Mouse (Mus musculus) liver (tissue): Measurements from ENCODE around the gene Celf2.
"Not testable (repeated sequence)": the region's sequence is repeated elsewhere in the genome, so short reads cannot be mapped to it uniquely, and the experiment has no call there.

Experiments used
- DNase-seq: peaks from one replicate; pipeline ENCODE4 v3.0.0-alpha.2; 2020; ENCODE audit warnings: mixed read lengths

The Celf2 gene

GRCm38 (mm10) chr2:6575316-6575715 is 934.0 kb downstream of the Celf2 start:
- DNase-seq: not testable (repeated sequence)

- DNase-seq: no peak
Observed at GRCm38 (mm10) chr2:6573640-6574039, 935.7 kb downstream of the Celf2 start.

DNA sequence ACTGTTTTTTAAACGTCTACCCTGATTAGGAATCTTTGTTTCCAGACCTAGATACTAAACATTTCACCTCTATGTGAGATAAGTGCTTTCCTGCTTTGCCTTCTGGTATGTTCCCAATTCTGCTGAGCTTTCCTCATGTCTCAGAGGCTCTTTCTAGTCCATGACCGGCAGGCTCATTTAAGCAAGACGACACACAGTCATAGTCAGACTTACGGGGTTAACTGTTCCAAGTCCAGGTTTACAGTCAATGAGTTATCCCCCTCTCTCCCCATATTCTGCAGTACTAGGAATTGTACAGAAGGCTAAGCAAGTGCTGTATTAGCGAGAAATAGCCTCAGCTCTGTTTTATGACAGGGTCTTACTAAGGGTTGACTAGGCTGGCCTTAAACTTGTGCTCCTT is 936.4 kb downstream of the Celf2 start:
- no peak for DNase-seq

DNA sequence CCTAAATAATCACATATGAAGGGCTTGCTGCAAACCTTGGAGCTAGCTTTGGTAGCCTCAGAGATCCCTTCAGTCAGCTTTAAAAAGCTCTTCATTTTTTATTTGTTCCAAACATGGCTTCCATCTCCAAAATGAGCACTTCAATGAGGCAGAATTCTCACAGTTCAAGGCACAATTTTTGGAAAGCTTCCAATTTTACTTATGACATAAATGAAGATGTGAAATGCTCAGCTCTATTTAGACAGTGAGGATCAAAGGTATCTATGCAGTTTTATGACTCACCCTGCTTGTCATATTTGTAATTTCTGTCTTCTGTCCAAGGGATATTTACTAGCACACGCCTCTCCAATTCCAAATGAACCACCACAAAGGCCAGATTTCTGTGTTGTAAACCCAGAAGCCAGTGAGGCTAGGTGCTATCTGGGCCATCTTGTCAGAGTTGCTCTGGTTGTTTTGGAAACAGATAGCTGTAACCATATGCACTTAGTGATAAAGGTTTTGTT is 940.3 kb downstream of the Celf2 start:
- no peak for DNase-seq

GRCm38 (mm10) chr2:6565175-6565574 is 944.2 kb downstream of the Celf2 start:
- DNase-seq: no peak

DNA sequence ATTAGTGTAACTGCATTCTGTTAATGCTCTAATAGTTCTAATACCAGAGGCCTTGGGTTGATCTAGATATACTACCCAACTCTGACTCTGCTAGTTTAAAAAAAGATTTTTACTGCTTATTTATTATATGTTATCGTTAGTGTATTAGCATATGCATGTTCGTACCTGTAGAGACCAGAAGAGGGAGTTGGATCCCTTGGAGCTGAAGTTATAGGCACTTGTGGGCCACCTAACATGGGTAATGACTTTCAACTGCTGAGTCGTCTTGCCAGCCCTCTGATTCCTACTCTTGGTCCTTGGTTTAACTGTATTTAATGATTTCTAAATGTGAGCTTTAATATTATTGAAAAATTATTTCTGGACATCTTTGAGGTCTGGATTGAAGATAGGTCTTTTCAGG is 948.0 kb downstream of the Celf2 start:
- DNase-seq: no peak

- DNase-seq: no peak
Observed at GRCm38 (mm10) chr2:6560802-6561201, 948.6 kb downstream of the Celf2 start.

GRCm38 (mm10) chr2:6559581-6559980 is 949.8 kb downstream of the Celf2 start:
- DNase-seq: no peak

GRCm38 (mm10) chr2:6558303-6559254 is 950.8 kb downstream of the Celf2 start:
- DNase-seq: no peak

GRCm38 (mm10) chr2:6557749-6558148 is 951.6 kb downstream of the Celf2 start:
- no peak for DNase-seq

DNA sequence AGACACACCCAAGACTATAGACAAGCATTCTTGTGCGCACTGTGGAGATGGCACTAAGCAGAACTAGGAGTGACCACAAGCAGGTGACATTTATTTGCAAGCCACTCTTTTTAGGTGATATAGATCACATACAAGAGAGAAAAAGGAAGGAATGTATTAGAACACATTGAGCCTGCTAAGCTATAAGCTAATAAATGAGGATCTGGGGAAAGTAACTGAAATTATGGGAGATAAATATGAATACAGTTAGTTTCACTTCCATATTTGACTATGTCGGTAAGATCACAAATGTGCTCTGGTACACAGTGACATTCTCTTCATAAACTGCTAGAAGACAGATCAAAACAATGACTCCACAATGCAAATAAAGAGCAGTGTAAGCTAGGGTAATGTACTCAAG is 952.5 kb downstream of the Celf2 start:
- DNase-seq: no peak

GRCm38 (mm10) chr2:6553656-6554055 is 955.7 kb downstream of the Celf2 start:
- no peak for DNase-seq

- DNase-seq: no peak
Observed at GRCm38 (mm10) chr2:6549251-6549650, 960.1 kb downstream of the Celf2 start.

- DNase-seq: no peak
Observed at GRCm38 (mm10) chr2:6547139-6547664, 962.2 kb downstream of the Celf2 start.

DNA sequence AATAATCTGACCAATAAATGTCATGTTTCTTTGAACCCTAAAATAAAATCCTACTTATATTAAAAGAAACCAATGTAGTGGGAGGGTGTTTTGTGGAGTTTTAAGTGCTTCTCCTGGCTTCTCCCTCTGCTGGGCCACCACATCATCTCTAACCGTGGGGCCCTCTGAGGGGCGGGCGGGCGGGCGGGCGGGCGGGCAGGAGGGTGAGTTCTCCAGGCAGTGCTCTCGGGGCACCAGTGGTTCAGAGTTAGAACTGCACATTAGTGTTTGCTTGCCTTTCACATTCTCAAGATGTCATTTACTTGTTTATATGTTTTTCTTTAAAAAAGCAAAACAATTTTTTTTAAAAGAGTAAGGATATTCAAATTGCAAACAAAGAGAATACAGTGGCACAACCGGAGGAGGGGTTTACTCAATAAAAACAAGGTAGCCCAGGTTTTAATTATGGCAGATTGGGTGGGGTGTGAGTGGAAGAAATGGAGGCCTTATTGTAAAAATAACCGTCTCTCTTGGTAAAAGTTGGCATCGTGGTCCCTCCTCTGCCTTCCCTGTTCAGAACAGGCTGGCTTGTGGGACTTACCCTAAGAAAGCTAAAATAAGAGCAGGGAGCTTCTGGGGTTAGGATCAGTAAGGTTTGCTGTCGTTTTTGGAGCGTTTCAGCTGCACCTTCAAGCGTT is 962.8 kb downstream of the Celf2 start:
- DNase-seq: no peak

GRCm38 (mm10) chr2:6545127-6545931 is 964.0 kb downstream of the Celf2 start:
- DNase-seq: no peak

DNA sequence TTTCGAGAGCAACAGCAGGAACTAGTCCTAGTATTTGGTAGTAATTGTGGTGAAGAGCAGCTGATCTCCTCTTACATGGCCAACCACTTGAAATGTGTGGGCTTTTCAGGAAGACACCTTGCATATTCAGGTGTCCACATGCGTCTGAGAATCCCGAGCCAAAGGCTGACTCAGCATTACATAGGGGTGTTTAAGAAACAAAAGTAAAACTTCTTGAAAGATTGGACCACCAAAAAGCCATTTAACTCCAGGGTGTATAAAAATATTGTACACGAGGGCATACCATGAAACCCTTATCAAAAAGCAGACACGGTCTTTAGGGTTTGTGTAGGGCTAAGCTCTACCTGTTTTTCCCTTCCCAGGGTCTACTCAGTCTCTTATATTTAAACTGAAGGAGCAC is 965.7 kb downstream of the Celf2 start:
- DNase-seq: no peak

- no peak for DNase-seq
Observed at GRCm38 (mm10) chr2:6542556-6543180, 966.7 kb downstream of the Celf2 start.

DNA sequence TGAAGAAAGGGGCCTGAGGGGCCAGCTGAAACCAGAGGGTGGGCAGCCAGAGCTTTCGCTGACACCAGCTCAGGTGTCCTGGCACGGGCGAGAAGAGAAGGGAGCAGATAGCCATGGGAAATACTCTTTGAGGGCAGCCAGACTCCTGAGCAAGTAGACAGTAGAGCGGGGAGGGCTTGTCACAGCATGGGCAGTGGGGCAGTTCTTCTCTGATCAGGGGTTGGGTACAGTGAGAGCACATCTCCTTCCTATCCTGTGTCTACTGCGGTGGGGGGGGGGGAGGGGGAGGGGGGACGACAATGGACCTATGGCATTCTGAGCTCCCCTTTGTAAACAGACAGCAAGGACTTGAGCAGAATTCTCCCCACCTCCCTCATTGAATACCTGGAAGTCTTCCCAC is 968.5 kb downstream of the Celf2 start:
- DNase-seq: no peak

GRCm38 (mm10) chr2:6540092-6540491 is 969.3 kb downstream of the Celf2 start:
- DNase-seq: no peak

DNA sequence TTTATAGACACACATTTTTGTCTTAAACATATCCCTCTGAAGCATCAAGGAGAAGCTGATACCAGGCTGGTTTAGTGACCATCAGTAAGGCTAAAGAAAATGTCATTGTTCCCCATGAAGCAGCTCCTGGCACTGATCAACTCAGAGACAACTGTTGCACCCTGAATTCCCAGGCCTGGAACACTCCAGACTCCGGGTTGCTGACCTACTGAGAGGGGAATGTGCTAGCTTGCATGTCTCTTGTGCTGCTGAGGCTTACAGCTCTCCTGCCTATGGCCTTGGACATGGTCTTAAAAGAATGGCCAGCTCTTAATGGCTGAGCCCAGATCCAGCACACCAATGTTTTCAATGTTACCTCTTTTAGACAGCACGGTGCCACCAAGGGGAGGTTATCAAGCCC is 970.9 kb downstream of the Celf2 start:
- DNase-seq: no peak

DNA sequence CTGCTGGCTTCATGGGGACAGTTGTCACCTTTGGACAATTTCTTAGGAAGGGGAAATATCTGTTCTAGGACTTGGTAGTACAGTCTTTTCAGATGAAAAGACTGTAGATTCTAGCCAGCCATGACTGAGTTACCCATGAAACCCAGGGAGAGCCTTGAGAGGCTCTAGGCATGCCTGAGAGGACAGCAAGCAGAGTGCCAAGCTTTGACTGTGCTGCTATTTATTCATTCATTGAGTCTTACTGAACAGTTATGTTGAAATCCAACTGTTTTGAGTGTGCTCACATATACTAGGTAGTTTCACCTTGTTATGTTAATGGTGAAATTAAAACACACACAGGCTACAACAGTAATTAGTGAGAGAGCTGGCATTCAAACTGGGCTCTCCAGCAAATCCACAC is 971.3 kb downstream of the Celf2 start:
- no peak for DNase-seq
